24 mouse cellular contexts compared by ENCODE assay signal in genomic region chr5:149873482-149874002, GRCm38 (mm10).
DNase-seq lines count a peak whose midpoint lies in the region; ATAC-seq and TF ChIP-seq lines count a peak whose summit lies in the region.
"Had no signal": no experiment of that assay in that cellular context is flagged by ENCODE, and none has a peak within 500 bp of the region (broad histone marks: within the 10 kb centered on the region; RNA-seq: fewer than 3 reads in every experiment).

No protein-coding gene starts in this region.

- peak; percentile 8 for DNase-seq in embryonic facial prominence, embryonic 11.5 days (ENCODE audit: low spot score)
- DNase-seq in embryonic facial prominence, embryonic 10.5 days (ENCODE audit: low spot score) = no peak
- no peak for DNase-seq in lung, adult 2 months
- peak; percentile 78 for DNase-seq in R1 (ENCODE audit: low read depth, low spot score)
- no peak for DNase-seq in left cerebral cortex, postnatal 36 days (ENCODE audit: low spot score in 2 of 2)
- no peak for DNase-seq in adrenal gland, postnatal 10 days
- DNase-seq: adrenal gland, postnatal 25 days; cerebellum, adult 9-10 months; forebrain, postnatal 0 days; gastrocnemius, postnatal 25 days; heart, adult 2 months; heart, postnatal 14 days; kidney, adult 8-10 months; kidney, postnatal 4 days; left cerebral cortex, postnatal 4 days; thymus, postnatal 14 days had no signal

- no peak for TF ChIP-seq POLR2A in lung, adult 2 months (IDR thresholded peaks at IDR 0.05; ENCODE audit: borderline replicate concordance, extremely low read depth, low read depth, low read length)

- H3K27me3 ChIP-seq in embryonic facial prominence, embryonic 11.5 days (ENCODE audit: control insufficient read depth, insufficient read depth, low read length) = no peaks in the 10 kb centered on the region
- no peaks in the 10 kb centered on the region for H3K27me3 ChIP-seq in embryonic facial prominence, embryonic 10.5 days (replicated peaks; ENCODE audit: low read depth, poor library complexity, severe bottlenecking)
- no peaks in the 10 kb centered on the region for H3K27me3 ChIP-seq in lung, embryonic 16.5 days (ENCODE audit: control insufficient read depth, insufficient read depth, low read depth, low read length)
- H3K27me3 ChIP-seq in intestine, embryonic 16.5 days (replicated peaks; ENCODE audit: control insufficient read depth, insufficient read depth, low read length) = no peaks in the 10 kb centered on the region
- H3K27me3 ChIP-seq: heart, embryonic 13.5 days; limb, embryonic 15.5 days; liver, embryonic 15.5 days; neural tube, embryonic 15.5 days had no signal

- H3K4me1 ChIP-seq in embryonic facial prominence, embryonic 11.5 days (ENCODE audit: control insufficient read depth, insufficient read depth, low read length) = no peaks in the 10 kb centered on the region
- peaks cover 6% of the 10 kb centered on the region for H3K4me1 ChIP-seq in embryonic facial prominence, embryonic 10.5 days
- H3K4me1 ChIP-seq in lung, embryonic 16.5 days (replicated peaks; ENCODE audit: control insufficient read depth, insufficient read depth, low read length) = no peaks in the 10 kb centered on the region
- no peaks in the 10 kb centered on the region for H3K4me1 ChIP-seq in lung, adult 2 months (ENCODE audit: control insufficient read depth, insufficient read depth, low read length)
- H3K4me1 ChIP-seq in intestine, embryonic 16.5 days (ENCODE audit: control insufficient read depth, insufficient read depth, low read length) = no peaks in the 10 kb centered on the region
- H3K4me1 ChIP-seq: heart, embryonic 13.5 days; liver, embryonic 15.5 days had no signal

- ATAC-seq in embryonic facial prominence, embryonic 11.5 days (replicated peaks; ENCODE audit: insufficient number of reproducible peaks, low FRiP score, low TSS enrichment, low read depth) = no peak
- ATAC-seq in lung, embryonic 16.5 days (ENCODE audit: low read depth) = 0 out of 2 replicates have a peak, but pooled peaks have one; percentile 38
- peak; percentile 52 for ATAC-seq in intestine, embryonic 16.5 days
- ATAC-seq: forebrain, postnatal 0 days had no signal

- H3K9ac ChIP-seq in embryonic facial prominence, embryonic 11.5 days (replicated peaks; ENCODE audit: low read length) = no peak overlapping the region
- H3K9ac ChIP-seq in lung, embryonic 16.5 days (ENCODE audit: low read length) = no peak overlapping the region
- no peak overlapping the region for H3K9ac ChIP-seq in intestine, embryonic 16.5 days (ENCODE audit: low read depth, low read length)
- H3K9ac ChIP-seq: forebrain, postnatal 0 days; heart, embryonic 13.5 days; hindbrain, embryonic 12.5 days; limb, embryonic 15.5 days; liver, embryonic 15.5 days; neural tube, embryonic 15.5 days had no signal

- TF ChIP-seq CTCF in lung, adult 2 months (IDR thresholded peaks at IDR 0.05; ENCODE audit: insufficient read depth, low read length) = no peak

- intact Hi-C loops in left cerebral cortex, postnatal 36 days (cut with DNase I) = no loop called here

- no peak overlapping the region for H3K27ac ChIP-seq in embryonic facial prominence, embryonic 11.5 days (replicated peaks; ENCODE audit: low read depth, low read length)
- H3K27ac ChIP-seq in embryonic facial prominence, embryonic 10.5 days (replicated peaks) = no peak overlapping the region
- H3K27ac ChIP-seq in lung, embryonic 16.5 days (ENCODE audit: low read length) = no peak overlapping the region
- no peak overlapping the region for H3K27ac ChIP-seq in intestine, embryonic 16.5 days (ENCODE audit: low read length)
- H3K27ac ChIP-seq: heart, adult 2 months; heart, embryonic 13.5 days; hindbrain, embryonic 12.5 days; limb, embryonic 15.5 days; liver, embryonic 15.5 days; neural tube, embryonic 15.5 days had no signal

- H3K4me3 ChIP-seq in embryonic facial prominence, embryonic 11.5 days (ENCODE audit: low read depth, low read length) = no peak overlapping the region
- no peak overlapping the region for H3K4me3 ChIP-seq in embryonic facial prominence, embryonic 10.5 days
- H3K4me3 ChIP-seq in lung, embryonic 16.5 days (ENCODE audit: low read length) = peak overlapping the region; percentile 21; the same call in 1 of the 2 replicates
- no peak overlapping the region for H3K4me3 ChIP-seq in lung, adult 2 months (replicated peaks; ENCODE audit: extremely low read depth, low read depth, low read length)
- H3K4me3 ChIP-seq in intestine, embryonic 16.5 days (ENCODE audit: low read length) = no peak overlapping the region
- H3K4me3 ChIP-seq: heart, adult 2 months; heart, embryonic 13.5 days; hindbrain, embryonic 12.5 days; limb, embryonic 15.5 days; liver, embryonic 15.5 days; neural tube, embryonic 15.5 days had no signal

- no peaks in the 10 kb centered on the region for H3K9me3 ChIP-seq in embryonic facial prominence, embryonic 11.5 days (replicated peaks; ENCODE audit: control insufficient read depth, low read length)
- no peaks in the 10 kb centered on the region for H3K9me3 ChIP-seq in embryonic facial prominence, embryonic 10.5 days
- H3K9me3 ChIP-seq in lung, embryonic 16.5 days (ENCODE audit: control insufficient read depth, low read length) = no peaks in the 10 kb centered on the region
- no peaks in the 10 kb centered on the region for H3K9me3 ChIP-seq in intestine, embryonic 16.5 days (ENCODE audit: control insufficient read depth, low read length)
- H3K9me3 ChIP-seq: heart, embryonic 13.5 days; hindbrain, embryonic 12.5 days; limb, embryonic 15.5 days; liver, embryonic 15.5 days; neural tube, embryonic 15.5 days had no signal

- H3K4me2 ChIP-seq in embryonic facial prominence, embryonic 11.5 days (ENCODE audit: low read depth, low read length) = no peak overlapping the region
- H3K4me2 ChIP-seq in lung, embryonic 16.5 days (ENCODE audit: low read depth, low read length) = peak overlapping the region; percentile 32; the same call in 1 of the 2 replicates
- 0 out of 2 replicates have a peak overlapping the region, but pooled peaks have one; percentile 16 for H3K4me2 ChIP-seq in intestine, embryonic 16.5 days (ENCODE audit: low read depth, low read length)
- H3K4me2 ChIP-seq: heart, embryonic 13.5 days; hindbrain, embryonic 12.5 days; limb, embryonic 15.5 days; liver, embryonic 15.5 days; midbrain, embryonic 11.5 days; neural tube, embryonic 15.5 days had no signal

- H3K36me3 ChIP-seq in embryonic facial prominence, embryonic 11.5 days (replicated peaks; ENCODE audit: control insufficient read depth, insufficient read depth, low read depth, low read length) = no peaks in the 10 kb centered on the region
- no peaks in the 10 kb centered on the region for H3K36me3 ChIP-seq in embryonic facial prominence, embryonic 10.5 days (replicated peaks)
- H3K36me3 ChIP-seq in lung, embryonic 16.5 days (ENCODE audit: control insufficient read depth, insufficient read depth, low read length) = no peaks in the 10 kb centered on the region
- H3K36me3 ChIP-seq in intestine, embryonic 16.5 days (ENCODE audit: control insufficient read depth, insufficient read depth, low read length) = no peaks in the 10 kb centered on the region
- H3K36me3 ChIP-seq: heart, embryonic 13.5 days; hindbrain, embryonic 12.5 days; limb, embryonic 15.5 days; liver, embryonic 15.5 days; neural tube, embryonic 15.5 days had no signal

- 21% methylated on average over 9 of the region's 9 CpGs for WGBS in embryonic facial prominence, embryonic 11.5 days
- WGBS in embryonic facial prominence, embryonic 10.5 days = 31% methylated on average over 9 of the region's 9 CpGs
- WGBS in lung, embryonic 16.5 days = 29% methylated on average over 9 of the region's 9 CpGs
- WGBS in lung, adult 2 months = 53% methylated on average over 9 of the region's 9 CpGs
- 33% methylated on average over 9 of the region's 9 CpGs for WGBS in intestine, embryonic 16.5 days

Comparison
In these comparisons a context has a peak if more than half of its experiments do, and no peak if none do; other contexts are left out.
1. DNase-seq: peak in embryonic facial prominence, embryonic 11.5 days (single experiment) and R1 (single experiment); none in embryonic facial prominence, embryonic 10.5 days (single experiment), lung, adult 2 months (single experiment), left cerebral cortex, postnatal 36 days (0 of 2) and adrenal gland, postnatal 10 days (single experiment).